Comparison of ENCODE assay signal across 19 mouse cellular contexts in the genomic region with DNA sequence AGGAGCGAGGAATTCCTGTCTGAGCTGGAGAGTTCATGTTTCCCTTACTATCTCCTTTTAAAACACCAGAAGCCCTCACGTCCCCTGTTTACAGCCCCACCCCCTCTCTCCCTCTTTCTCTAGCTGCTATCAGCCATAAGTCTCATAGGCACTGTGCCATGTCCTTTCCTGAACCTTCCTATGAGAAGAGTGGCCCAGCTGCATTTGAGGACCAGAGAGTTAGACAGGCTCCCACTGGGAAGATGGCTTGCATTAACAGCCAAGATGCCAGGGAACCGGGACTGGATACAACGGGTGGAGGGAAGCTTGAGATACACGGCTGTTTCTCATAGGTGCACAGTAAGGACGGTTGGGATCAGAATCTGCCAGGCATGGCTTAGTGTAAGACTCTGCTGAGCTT. TPM values are rescaled to one million over a fixed set of nuclear protein-coding genes. Genes with fewer than 3 reads are reported as not detected.
"Had no signal": no experiment of that assay in that cellular context is flagged by ENCODE, and none has a peak within 500 bp of the region (broad histone marks: within the 10 kb centered on the region; RNA-seq: fewer than 3 reads in every experiment).

No protein-coding gene starts in this region.

- H3K36me3 ChIP-seq: neural tube, embryonic 13.5 days; neural tube, embryonic 15.5 days; stomach, embryonic 15.5 days had no signal

- H3K27ac ChIP-seq: neural tube, embryonic 13.5 days; neural tube, embryonic 15.5 days; stomach, embryonic 15.5 days; stomach, postnatal 0 days had no signal

- H3K4me1 ChIP-seq: neural tube, embryonic 13.5 days; neural tube, embryonic 15.5 days; stomach, embryonic 15.5 days had no signal

- H3K27me3 ChIP-seq: neural tube, embryonic 13.5 days; neural tube, embryonic 15.5 days; stomach, embryonic 15.5 days had no signal

- H3K9ac ChIP-seq: neural tube, embryonic 13.5 days; neural tube, embryonic 15.5 days; stomach, embryonic 15.5 days had no signal

- H3K4me2 ChIP-seq: neural tube, embryonic 13.5 days; neural tube, embryonic 15.5 days; stomach, embryonic 15.5 days had no signal

- H3K4me3 ChIP-seq: neural tube, embryonic 13.5 days; neural tube, embryonic 15.5 days; stomach, embryonic 15.5 days had no signal

- H3K9me3 ChIP-seq: neural tube, embryonic 13.5 days; neural tube, embryonic 15.5 days; stomach, embryonic 15.5 days had no signal

- DNase-seq: retina, postnatal 1 day; right cerebral cortex, adult 18-20 months; right cerebral cortex, postnatal 14 days; right cerebral cortex, postnatal 25 days; right cerebral cortex, postnatal 4 days; spleen, adult 18-20 months; thymus, adult 18-20 months; thymus, adult 2 months; thymus, postnatal 14 days; thymus, postnatal 25 days; thymus, postnatal 36 days; thymus, postnatal 4 days had no signal

RNA-seq across cellular contexts. Expression of gene Nme9, which starts 13.6 kb away (rescaled TPM):
- total RNA-seq: neutrophil, adult 5-6 weeks had no signal
- polyA plus RNA-seq: neural tube, embryonic 13.5 days; neural tube, embryonic 14.5 days; stomach, embryonic 14.5 days; stomach, postnatal 0 days had no signal
